Mouse (Mus musculus): ENCODE results near the gene Elmo3.

GRCm38 (mm10) chr8:105290554-105291314, 14.7 kb upstream of the Elmo3 start:
- TF ChIP-seq CTCF (conservative IDR thresholded peaks at IDR 0.05; ENCODE audit: insufficient read depth, insufficient read length, low read depth, low read length) (peak; percentile 93), POLR2A (IDR thresholded peaks at IDR 0.05; ENCODE audit: low read depth, low read length) (no peak)

Data from kidney, adult 2 months (tissue).